Comparison of ENCODE assay signal across 10 mouse cellular contexts in genomic region chr7:35920194-35920609, GRCm38 (mm10).
A peak's percentile ranks its signal among the peaks of the same experiment; 100 is the strongest.
DNase-seq lines count a peak whose midpoint lies in the region; ATAC-seq and TF ChIP-seq lines count a peak whose summit lies in the region.
"Had no signal": no experiment of that assay in that cellular context is flagged by ENCODE, and none has a peak within 500 bp of the region (broad histone marks: within the 10 kb centered on the region; RNA-seq: fewer than 3 reads in every experiment).

No protein-coding gene starts in this region.

- H3K9me3 ChIP-seq in heart, embryonic 11.5 days (replicated peaks; ENCODE audit: control insufficient read depth, low read length) = peaks cover 3% of the 10 kb centered on the region; the same call in 1 of the 2 replicates
- no peaks in the 10 kb centered on the region; the same call in 1 of the 2 replicates for H3K9me3 ChIP-seq in liver, postnatal 0 days (ENCODE audit: low read length)
- H3K9me3 ChIP-seq in forebrain, embryonic 10.5 days = peaks cover 10% of the 10 kb centered on the region
- H3K9me3 ChIP-seq: limb, embryonic 15.5 days had no signal

- TF ChIP-seq CTCF in heart, adult 2 months (IDR thresholded peaks at IDR 0.05) = no peak
- TF ChIP-seq CTCF in liver, postnatal 0 days (IDR thresholded peaks at IDR 0.05; ENCODE audit: low read depth) = no peak

- ATAC-seq in heart, embryonic 11.5 days (replicated peaks; ENCODE audit: insufficient number of reproducible peaks, low FRiP score, low TSS enrichment) = no peak
- ATAC-seq in liver, postnatal 0 days = no peak

- peaks cover 1% of the 10 kb centered on the region; the same call in 1 of the 2 replicates for H3K27me3 ChIP-seq in heart, adult 2 months (ENCODE audit: control insufficient read depth, insufficient read depth, low read length)
- H3K27me3 ChIP-seq in heart, embryonic 11.5 days (ENCODE audit: control insufficient read depth, insufficient read depth, low read length) = 0 out of 2 replicates have a peak, but pooled peaks cover 11% of the 10 kb centered on the region
- 0 out of 2 replicates have a peak, but pooled peaks cover 11% of the 10 kb centered on the region for H3K27me3 ChIP-seq in liver, postnatal 0 days (ENCODE audit: insufficient read depth, low read length)
- peaks cover 39% of the 10 kb centered on the region for H3K27me3 ChIP-seq in forebrain, embryonic 10.5 days (ENCODE audit: poor library complexity, severe bottlenecking)

- WGBS in heart, adult 2 months = 33% methylated on average over 11 of the region's 11 CpGs
- 76% methylated on average over 11 of the region's 11 CpGs for WGBS in heart, embryonic 11.5 days (ENCODE audit: insufficient replicate concordance)
- WGBS in liver, postnatal 0 days (ENCODE audit: insufficient replicate concordance) = 23% methylated on average over 11 of the region's 11 CpGs
- WGBS in forebrain, embryonic 10.5 days = 90% methylated on average over 11 of the region's 11 CpGs

- no peak overlapping the region for H3K9ac ChIP-seq in heart, adult 2 months (ENCODE audit: low read depth, low read length)
- no peak overlapping the region for H3K9ac ChIP-seq in heart, embryonic 11.5 days (ENCODE audit: low read depth, low read length)
- H3K9ac ChIP-seq in liver, postnatal 0 days (replicated peaks) = no peak overlapping the region
- H3K9ac ChIP-seq: heart, embryonic 13.5 days; limb, embryonic 15.5 days had no signal

- H3K79me2 ChIP-seq in heart, adult 2 months (replicated peaks; ENCODE audit: control insufficient read depth, insufficient read depth, low read length) = no peaks in the 10 kb centered on the region

- no peak for TF ChIP-seq POLR2A in heart, adult 2 months (IDR thresholded peaks at IDR 0.05; ENCODE audit: insufficient read depth, low read depth, low read length)

- H3K4me2 ChIP-seq in heart, embryonic 11.5 days = no peak overlapping the region
- H3K4me2 ChIP-seq in liver, postnatal 0 days (ENCODE audit: low read depth, low read length) = no peak overlapping the region
- H3K4me2 ChIP-seq: heart, embryonic 13.5 days; limb, embryonic 15.5 days had no signal

- intact Hi-C loops in heart, adult 2 months (cut with DNase I) = no loop called here
- intact Hi-C loops in heart, postnatal 36 days (cut with DNase I) = no loop called here

- H3K27ac ChIP-seq in heart, adult 2 months = no peak overlapping the region
- H3K27ac ChIP-seq in heart, embryonic 11.5 days (ENCODE audit: low read depth, low read length) = no peak overlapping the region
- no peak overlapping the region for H3K27ac ChIP-seq in liver, postnatal 0 days (ENCODE audit: low read depth)
- H3K27ac ChIP-seq in forebrain, embryonic 10.5 days = no peak overlapping the region
- H3K27ac ChIP-seq: heart, embryonic 13.5 days; limb, embryonic 15.5 days had no signal

- no peak for TF ChIP-seq EP300 in heart, adult 2 months (IDR thresholded peaks at IDR 0.05; ENCODE audit: insufficient read depth, low read depth, low read length)
- no peak for TF ChIP-seq EP300 in liver, postnatal 0 days (IDR thresholded peaks at IDR 0.05; ENCODE audit: low read depth)

- no peak overlapping the region for H3K4me3 ChIP-seq in heart, adult 2 months
- H3K4me3 ChIP-seq in heart, embryonic 11.5 days (ENCODE audit: low read depth, low read length) = no peak overlapping the region
- H3K4me3 ChIP-seq in liver, postnatal 0 days (ENCODE audit: low read depth, low read length) = no peak overlapping the region
- H3K4me3 ChIP-seq in forebrain, embryonic 10.5 days = no peak overlapping the region
- H3K4me3 ChIP-seq: heart, embryonic 13.5 days; limb, embryonic 15.5 days had no signal

- no peaks in the 10 kb centered on the region for H3K4me1 ChIP-seq in heart, adult 2 months (ENCODE audit: control insufficient read depth, insufficient read depth, low read length)
- peaks cover 3% of the 10 kb centered on the region; the same call in 1 of the 2 replicates for H3K4me1 ChIP-seq in heart, embryonic 11.5 days (ENCODE audit: control insufficient read depth, insufficient read depth, low read length)
- no peaks in the 10 kb centered on the region for H3K4me1 ChIP-seq in liver, postnatal 0 days (ENCODE audit: insufficient read depth)
- H3K4me1 ChIP-seq in forebrain, embryonic 10.5 days = peaks cover 25% of the 10 kb centered on the region

- no peaks in the 10 kb centered on the region for H3K36me3 ChIP-seq in heart, adult 2 months (ENCODE audit: control insufficient read depth, insufficient read depth, low read length)
- H3K36me3 ChIP-seq in heart, embryonic 11.5 days (ENCODE audit: control insufficient read depth, insufficient read depth, low read length) = no peaks in the 10 kb centered on the region
- H3K36me3 ChIP-seq in liver, postnatal 0 days (replicated peaks; ENCODE audit: insufficient read depth, low read length) = no peaks in the 10 kb centered on the region
- no peaks in the 10 kb centered on the region for H3K36me3 ChIP-seq in forebrain, embryonic 10.5 days (replicated peaks)
- H3K36me3 ChIP-seq: heart, embryonic 13.5 days; limb, embryonic 15.5 days had no signal

- DNase-seq in heart, adult 2 months = peak; percentile 39 to 56
- peak; percentile 70 for DNase-seq in 3134 (ENCODE audit: extremely low read depth, insufficient read length, low spot score)
- peak; percentile 10 for DNase-seq in brain, adult 2 months (ENCODE audit: low read depth, low spot score)
- peak; percentile 28 to 38 for DNase-seq in heart, postnatal 36 days
- DNase-seq in liver, postnatal 0 days = no peak
- no peak for DNase-seq in forebrain, embryonic 10.5 days (ENCODE audit: extremely low spot score, low spot score)
- no peak for DNase-seq in right cerebral cortex, postnatal 10 days (ENCODE audit: low spot score in 2 of 2)

Comparison
In these comparisons a context has a peak if more than half of its experiments do, and no peak if none do; other contexts are left out.
1. DNase-seq: peak in heart, adult 2 months (2 of 2), 3134 (single experiment), brain, adult 2 months (single experiment) and heart, postnatal 36 days (2 of 2); none in liver, postnatal 0 days (single experiment), forebrain, embryonic 10.5 days (single experiment) and right cerebral cortex, postnatal 10 days (0 of 2).